Mouse (Mus musculus): ENCODE data around the gene Plppr1. TPM values are rescaled to one million over a fixed set of nuclear protein-coding genes. Genes with fewer than 3 reads are reported as not detected.

The Plppr1 gene
- polyA plus RNA-seq, 1 experiment: not detected

- no peak overlapping the region for H3K4me2 ChIP-seq (ENCODE audit: low read depth)
- no peaks in the 10 kb centered on the region for H3K27me3 ChIP-seq (ENCODE audit: control insufficient read depth, insufficient read depth, insufficient read length)
- no peak overlapping the region for H3K4me3 ChIP-seq
- TF ChIP-seq TCF3 (IDR thresholded peaks at IDR 0.05; ENCODE audit: insufficient read length, low read depth) (no peak), POLR2AphosphoS2 (IDR thresholded peaks at IDR 0.05; ENCODE audit: insufficient read length, low read depth) (no peak), MAX (IDR thresholded peaks at IDR 0.05; ENCODE audit: low read depth) (no peak)
- H3K79me2 ChIP-seq (ENCODE audit: control insufficient read depth, insufficient read depth): no peaks in the 10 kb centered on the region
- H3ac ChIP-seq (ENCODE audit: control insufficient read depth, insufficient read length): no peak overlapping the region
- H3K36me3 ChIP-seq (ENCODE audit: control insufficient read depth, insufficient read depth): no peaks in the 10 kb centered on the region
Measured at GRCm38 (mm10) chr4:49118842-49119241, 59.8 kb downstream of the Plppr1 start.

GRCm38 (mm10) chr4:49144798-49145197 is 85.7 kb downstream of the Plppr1 start:
- no peaks in the 10 kb centered on the region for H3K79me2 ChIP-seq (ENCODE audit: control insufficient read depth, insufficient read depth)
- H3K4me2 ChIP-seq (ENCODE audit: low read depth): no peak overlapping the region
- no peaks in the 10 kb centered on the region for H3K27me3 ChIP-seq (ENCODE audit: control insufficient read depth, insufficient read depth, insufficient read length)
- no peak overlapping the region for H3K4me3 ChIP-seq
- H3K36me3 ChIP-seq (ENCODE audit: control insufficient read depth, insufficient read depth): no peaks in the 10 kb centered on the region
- no peak overlapping the region for H3ac ChIP-seq (ENCODE audit: control insufficient read depth, insufficient read length)
- no peak for TF ChIP-seq REST (IDR thresholded peaks at IDR 0.05; ENCODE audit: insufficient read depth, insufficient read length)
- no peak for TF ChIP-seq USF1 (IDR thresholded peaks at IDR 0.05; ENCODE audit: low read depth)
- no peak for TF ChIP-seq CEBPB (IDR thresholded peaks at IDR 0.05; ENCODE audit: insufficient read depth, poor library complexity, severe bottlenecking)
- no peak for TF ChIP-seq SRF (IDR thresholded peaks at IDR 0.05; ENCODE audit: control insufficient read depth, insufficient read length, low read depth)
- TF ChIP-seq E2F4 (IDR thresholded peaks at IDR 0.05; ENCODE audit: insufficient read depth): no peak
- TF ChIP-seq MYOG (IDR thresholded peaks at IDR 0.05; ENCODE audit: control insufficient read depth in 1 of 3, insufficient read depth in 1 of 3, insufficient read length in 2 of 3, low read depth in 2 of 3): no peak
- no peak for TF ChIP-seq POLR2AphosphoS2 (IDR thresholded peaks at IDR 0.05; ENCODE audit: insufficient read length, low read depth)
- no peak for TF ChIP-seq TCF12 (IDR thresholded peaks at IDR 0.05; ENCODE audit: insufficient read depth, poor library complexity, severe bottlenecking)
- no peak for TF ChIP-seq TCF3 (IDR thresholded peaks at IDR 0.05; ENCODE audit: insufficient read length, low read depth)
- TF ChIP-seq POLR2A (IDR thresholded peaks at IDR 0.05; ENCODE audit: insufficient read length, low read depth): no peak
- TF ChIP-seq MYOD1 (IDR thresholded peaks at IDR 0.05; ENCODE audit: control insufficient read depth in 1 of 3, insufficient read length in 2 of 3, low read depth in 2 of 3): no peak
- no peak for TF ChIP-seq MAX (IDR thresholded peaks at IDR 0.05; ENCODE audit: low read depth)

DNA sequence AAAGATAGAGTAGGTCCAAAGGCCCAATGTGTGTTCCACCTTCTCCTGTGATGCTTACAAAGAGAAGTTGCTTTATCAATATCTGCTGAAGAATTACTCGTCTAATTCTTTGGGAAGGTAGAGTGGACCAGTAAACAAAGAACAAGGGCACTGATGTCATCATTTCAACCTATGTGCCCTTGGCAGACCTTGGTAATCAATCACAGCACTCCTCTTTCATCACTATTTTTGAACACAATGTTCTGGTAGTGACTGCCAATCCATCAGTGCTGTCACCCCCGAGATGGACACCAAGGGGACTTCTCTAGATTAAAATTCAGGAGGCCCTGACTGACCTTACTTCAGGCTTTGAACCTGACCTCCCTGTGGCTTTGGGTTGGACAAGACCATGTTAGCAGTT is 89.7 kb downstream of the Plppr1 start:
- H3K27me3 ChIP-seq (ENCODE audit: control insufficient read depth, insufficient read depth, insufficient read length): no peaks in the 10 kb centered on the region
- no peak overlapping the region for H3ac ChIP-seq (ENCODE audit: control insufficient read depth, insufficient read length)
- no peak overlapping the region for H3K4me2 ChIP-seq (ENCODE audit: low read depth)
- H3K79me2 ChIP-seq (ENCODE audit: control insufficient read depth, insufficient read depth): no peaks in the 10 kb centered on the region
- TF ChIP-seq E2F4 (IDR thresholded peaks at IDR 0.05; ENCODE audit: insufficient read depth) (no peak), POLR2A (IDR thresholded peaks at IDR 0.05; ENCODE audit: insufficient read length, low read depth) (no peak), TCF3 (IDR thresholded peaks at IDR 0.05; ENCODE audit: insufficient read length, low read depth) (no peak), MAX (IDR thresholded peaks at IDR 0.05; ENCODE audit: low read depth) (no peak), USF1 (IDR thresholded peaks at IDR 0.05; ENCODE audit: low read depth) (no peak), REST (IDR thresholded peaks at IDR 0.05; ENCODE audit: insufficient read depth, insufficient read length) (no peak), MYOD1 (IDR thresholded peaks at IDR 0.05; ENCODE audit: control insufficient read depth in 1 of 3, insufficient read length in 2 of 3, low read depth in 2 of 3) (no peak), POLR2AphosphoS2 (IDR thresholded peaks at IDR 0.05; ENCODE audit: insufficient read length, low read depth) (no peak), CEBPB (IDR thresholded peaks at IDR 0.05; ENCODE audit: insufficient read depth, poor library complexity, severe bottlenecking) (no peak), SRF (IDR thresholded peaks at IDR 0.05; ENCODE audit: control insufficient read depth, insufficient read length, low read depth) (no peak), TCF12 (IDR thresholded peaks at IDR 0.05; ENCODE audit: insufficient read depth, poor library complexity, severe bottlenecking) (no peak), MYOG (IDR thresholded peaks at IDR 0.05; ENCODE audit: control insufficient read depth in 1 of 3, insufficient read depth in 1 of 3, insufficient read length in 2 of 3, low read depth in 2 of 3) (no peak)
- H3K4me3 ChIP-seq: no peak overlapping the region
- no peaks in the 10 kb centered on the region for H3K36me3 ChIP-seq (ENCODE audit: control insufficient read depth, insufficient read depth)

GRCm38 (mm10) chr4:49149251-49149650 is 90.2 kb downstream of the Plppr1 start:
- H3K4me3 ChIP-seq: no peak overlapping the region
- H3K36me3 ChIP-seq (ENCODE audit: control insufficient read depth, insufficient read depth): no peaks in the 10 kb centered on the region
- no peaks in the 10 kb centered on the region for H3K79me2 ChIP-seq (ENCODE audit: control insufficient read depth, insufficient read depth)
- TF ChIP-seq USF1 (IDR thresholded peaks at IDR 0.05; ENCODE audit: low read depth) (no peak), POLR2A (IDR thresholded peaks at IDR 0.05; ENCODE audit: insufficient read length, low read depth) (no peak), MYOD1 (IDR thresholded peaks at IDR 0.05; ENCODE audit: control insufficient read depth in 1 of 3, insufficient read length in 2 of 3, low read depth in 2 of 3) (no peak), POLR2AphosphoS2 (IDR thresholded peaks at IDR 0.05; ENCODE audit: insufficient read length, low read depth) (no peak), E2F4 (IDR thresholded peaks at IDR 0.05; ENCODE audit: insufficient read depth) (no peak), TCF3 (IDR thresholded peaks at IDR 0.05; ENCODE audit: insufficient read length, low read depth) (no peak), MYOG (IDR thresholded peaks at IDR 0.05; ENCODE audit: control insufficient read depth in 1 of 3, insufficient read depth in 1 of 3, insufficient read length in 2 of 3, low read depth in 2 of 3) (no peak), SRF (IDR thresholded peaks at IDR 0.05; ENCODE audit: control insufficient read depth, insufficient read length, low read depth) (no peak), REST (IDR thresholded peaks at IDR 0.05; ENCODE audit: insufficient read depth, insufficient read length) (no peak), TCF12 (IDR thresholded peaks at IDR 0.05; ENCODE audit: insufficient read depth, poor library complexity, severe bottlenecking) (no peak), MAX (IDR thresholded peaks at IDR 0.05; ENCODE audit: low read depth) (no peak)
- no peaks in the 10 kb centered on the region for H3K27me3 ChIP-seq (ENCODE audit: control insufficient read depth, insufficient read depth, insufficient read length)
- no peak overlapping the region for H3K4me2 ChIP-seq (ENCODE audit: low read depth)
- no peak overlapping the region for H3ac ChIP-seq (ENCODE audit: control insufficient read depth, insufficient read length)

GRCm38 (mm10) chr4:49153849-49154248 is 94.8 kb downstream of the Plppr1 start:
- H3ac ChIP-seq (ENCODE audit: control insufficient read depth, insufficient read length): no peak overlapping the region
- no peaks in the 10 kb centered on the region for H3K79me2 ChIP-seq (ENCODE audit: control insufficient read depth, insufficient read depth)
- TF ChIP-seq MAX (IDR thresholded peaks at IDR 0.05; ENCODE audit: low read depth) (no peak), USF1 (IDR thresholded peaks at IDR 0.05; ENCODE audit: low read depth) (no peak), POLR2AphosphoS2 (IDR thresholded peaks at IDR 0.05; ENCODE audit: insufficient read length, low read depth) (no peak), TCF12 (IDR thresholded peaks at IDR 0.05; ENCODE audit: insufficient read depth, poor library complexity, severe bottlenecking) (no peak), TCF3 (IDR thresholded peaks at IDR 0.05; ENCODE audit: insufficient read length, low read depth) (no peak), REST (IDR thresholded peaks at IDR 0.05; ENCODE audit: insufficient read depth, insufficient read length) (no peak), MYOG (IDR thresholded peaks at IDR 0.05; ENCODE audit: control insufficient read depth in 1 of 3, insufficient read depth in 1 of 3, insufficient read length in 2 of 3, low read depth in 2 of 3) (no peak), POLR2A (IDR thresholded peaks at IDR 0.05; ENCODE audit: insufficient read length, low read depth) (no peak), CEBPB (IDR thresholded peaks at IDR 0.05; ENCODE audit: insufficient read depth, poor library complexity, severe bottlenecking) (no peak), MYOD1 (IDR thresholded peaks at IDR 0.05; ENCODE audit: control insufficient read depth in 1 of 3, insufficient read length in 2 of 3, low read depth in 2 of 3) (no peak), SRF (IDR thresholded peaks at IDR 0.05; ENCODE audit: control insufficient read depth, insufficient read length, low read depth) (no peak), E2F4 (IDR thresholded peaks at IDR 0.05; ENCODE audit: insufficient read depth) (no peak)
- H3K36me3 ChIP-seq (ENCODE audit: control insufficient read depth, insufficient read depth): no peaks in the 10 kb centered on the region
- H3K4me3 ChIP-seq: no peak overlapping the region
- H3K4me2 ChIP-seq (ENCODE audit: low read depth): no peak overlapping the region
- H3K27me3 ChIP-seq (ENCODE audit: control insufficient read depth, insufficient read depth, insufficient read length): no peaks in the 10 kb centered on the region
